Mouse (Mus musculus) gastrocnemius, postnatal 10 days (tissue): ENCODE results near the gene Fbxw28. TPM values are rescaled to one million over a fixed set of nuclear protein-coding genes. Genes with fewer than 3 reads are reported as not detected.
"Not testable (repeated sequence)": the region's sequence is repeated elsewhere in the genome, so short reads cannot be mapped to it uniquely, and the experiment has no call there.

Source experiments
- DNase-seq: peaks from one replicate; pipeline ENCODE4 v3.0.0; 2021; ENCODE audit warnings: mixed read lengths
- long read RNA-seq, 2 experiments: library from polyadenylated mRNA; stranded (forward); transcript quantifications; one replicate each; pipeline ENCODE4 v2.0.0; 2021
- total RNA-seq, 2 experiments: library from RNA; stranded (reverse); gene quantifications; 2 replicates each; pipeline ENCODE4 v1.2.3; 2021

The Fbxw28 gene
- not detected for total RNA-seq
- long read RNA-seq, experiment 1 = 0 reads
- long read RNA-seq, experiment 2 = 0 reads

DNA sequence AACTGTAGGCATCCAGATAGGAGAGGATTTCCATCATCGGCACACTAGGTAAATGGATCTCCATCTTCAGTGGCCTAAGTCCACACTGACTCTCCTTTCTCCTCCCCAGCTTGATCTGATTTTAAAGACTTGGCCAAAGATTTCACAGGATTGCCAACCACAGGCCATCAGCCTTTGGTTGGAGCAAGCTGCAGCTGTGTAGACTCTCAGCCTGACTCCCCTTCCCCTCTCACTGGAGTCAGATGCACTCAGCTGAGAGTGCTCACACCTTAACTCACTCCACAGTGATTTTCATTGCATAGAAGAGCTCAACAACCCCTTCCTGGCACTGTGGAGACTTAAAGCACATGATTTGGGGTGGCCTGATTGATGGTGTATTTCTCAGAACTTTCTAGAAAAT, at the start of gene Fbxw28:
Gene Fbxw28, minus strand, starts transcription at position 101 of the 400 bp plus-strand sequence.
- not testable (repeated sequence) for DNase-seq

DNA sequence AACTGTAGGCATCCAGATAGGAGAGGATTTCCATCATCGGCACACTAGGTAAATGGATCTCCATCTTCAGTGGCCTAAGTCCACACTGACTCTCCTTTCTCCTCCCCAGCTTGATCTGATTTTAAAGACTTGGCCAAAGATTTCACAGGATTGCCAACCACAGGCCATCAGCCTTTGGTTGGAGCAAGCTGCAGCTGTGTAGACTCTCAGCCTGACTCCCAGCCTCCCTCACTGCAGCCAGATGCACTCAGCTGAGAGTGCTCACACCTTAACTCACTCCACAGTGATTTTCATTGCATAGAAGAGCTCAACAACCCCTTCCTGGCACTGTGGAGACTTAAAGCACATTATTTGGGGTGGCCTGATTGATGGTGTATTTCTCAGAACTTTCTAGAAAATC, 51.9 kb downstream of the Fbxw28 start, which contains the start of gene Fbxw14:
Gene Fbxw14, minus strand, starts transcription at position 101 of the 400 bp plus-strand sequence.
- not testable (repeated sequence) for DNase-seq

Other genes with a start within 250 kb of the Fbxw28 start
- gene Plxnb1, start 244.3 kb downstream of the Fbxw28 start, total RNA-seq = 1 to 10 TPM; 3.5 to 6.2 TPM
- not detected for gene Fbxw21, start 177.6 kb downstream of the Fbxw28 start, total RNA-seq
- not detected for gene Fbxw13, start 143.7 kb downstream of the Fbxw28 start, total RNA-seq
- not detected for gene Fbxw20, start 104.9 kb downstream of the Fbxw28 start, total RNA-seq
- gene Fbxw14, start 52.0 kb downstream of the Fbxw28 start, total RNA-seq = not detected
- gene Fbxw22, start 64.6 kb upstream of the Fbxw28 start, total RNA-seq = not detected
- not detected for gene Fbxw16, start 109.5 kb upstream of the Fbxw28 start, total RNA-seq
- gene Fbxw19, start 156.2 kb upstream of the Fbxw28 start, total RNA-seq = not detected
- gene Fbxw15, start 228.6 kb upstream of the Fbxw28 start, total RNA-seq = not detected